Mouse (Mus musculus) limb, embryonic 14.5 days (tissue): ENCODE results near the gene Mrpl18. TPM values are rescaled to one million over a fixed set of nuclear protein-coding genes. Genes with fewer than 3 reads are reported as not detected.
"Not testable (repeated sequence)": the region's sequence is repeated elsewhere in the genome, so short reads cannot be mapped to it uniquely, and the experiment has no call there.

Source experiments
- ATAC-seq: fragments of 200-750 bp; cut with Nextera tagmentation; 2 replicates; pipeline ENCODE4 v1.8.0; 2017; ENCODE audit warnings: low read depth, moderate number of reproducible peaks, moderate TSS enrichment; ENCODE audit not compliant: low FRiP score
- DNase-seq: peaks from one replicate; pipeline ENCODE4 v3.0.0-alpha.2; 2015; ENCODE audit warnings: low spot score
- H3K27ac ChIP-seq: fragments of 300-500 bp; sonication (generic); replicated peaks from 2 replicates; pipeline ENCODE4 v1.5.1; 2014; ENCODE audit warnings: low read depth, mild to moderate bottlenecking, low read length, moderate library complexity, mixed read lengths
- H3K27me3 ChIP-seq: fragments of 300-500 bp; sonication (generic); 2 replicates; pipeline ENCODE4 v1.6.1; 2014; ENCODE audit warnings: low read length, mixed read lengths; ENCODE audit not compliant: control insufficient read depth, insufficient read depth
- H3K36me3 ChIP-seq: fragments of 300-500 bp; sonication (generic); 2 replicates; pipeline ENCODE4 v1.6.1; 2014; ENCODE audit warnings: mild to moderate bottlenecking, low read length, moderate library complexity, mixed read lengths; ENCODE audit not compliant: control insufficient read depth, insufficient read depth
- H3K4me1 ChIP-seq: fragments of 300-500 bp; sonication (generic); 2 replicates; pipeline ENCODE4 v1.6.1; 2014; ENCODE audit warnings: antibody characterized with exemption, low read length, mixed read lengths; ENCODE audit not compliant: control insufficient read depth, insufficient read depth
- H3K4me2 ChIP-seq: fragments of 300-500 bp; sonication (generic); replicated peaks from 2 replicates; pipeline ENCODE4 v1.6.1; 2014; ENCODE audit warnings: low read depth, mild to moderate bottlenecking, low read length, moderate library complexity; ENCODE audit not compliant: severe bottlenecking
- H3K4me3 ChIP-seq: fragments of 300-500 bp; sonication (generic); replicated peaks from 2 replicates; pipeline ENCODE4 v1.5.1; 2014; ENCODE audit warnings: low read length
- H3K9ac ChIP-seq: fragments of 300-500 bp; sonication (generic); 2 replicates; pipeline ENCODE4 v1.6.1; 2014; ENCODE audit warnings: mild to moderate bottlenecking, low read depth, low read length, moderate library complexity; ENCODE audit not compliant: severe bottlenecking
- H3K9me3 ChIP-seq: fragments of 300-500 bp; sonication (generic); 2 replicates; pipeline ENCODE4 v1.6.1; 2016; ENCODE audit warnings: low read length; ENCODE audit not compliant: control insufficient read depth
- POLR2A ChIP-seq: fragments of 200-500 bp; IDR thresholded peaks from 2 replicates; pipeline ENCODE4 v1.8.0; 2012; ENCODE audit warnings: inconsistent platforms, mild to moderate bottlenecking, moderate library complexity, borderline replicate concordance; ENCODE audit not compliant: insufficient read depth, insufficient read length; ENCODE audit errors: extremely low read depth
- WGBS: fragments of 180-500 bp; shearing (Covaris S2); extraction: QIAGEN DNeasy Blood & Tissue Kit; methylation state at CpG from one replicate; pipeline ENCODE4 v1.1.7; 2014; 5-methylcytosine and 5-hydroxymethylcytosine counted together
- polyA plus RNA-seq, 2 experiments: library from polyadenylated mRNA; depleted of rRNA in 1 of 2; stranded (reverse) in 1 of 2; unstranded in 1 of 2; fragments of >200 nt; fragmentation: Nextera tagmentation in 1 of 2; extraction: Ambion mirVana in 1 of 2; gene quantifications; 2 replicates each; pipeline versions ENCODE4 v1.2.1 to v1.2.3; 2012 to 2014

Mrpl18 gene
- polyA plus RNA-seq, 2 experiments, result 66.4 to 127 TPM

GRCm38 (mm10) chr17:12949669-12950068, 33.5 kb upstream of the Mrpl18 start:
- H3K4me1 ChIP-seq, result no peaks in the 10 kb centered on the region
- H3K9me3 ChIP-seq, result no peaks in the 10 kb centered on the region
- peaks cover 68% of the 10 kb centered on the region for H3K36me3 ChIP-seq
- H3K27ac ChIP-seq, result no peak overlapping the region
- no peak overlapping the region for H3K4me2 ChIP-seq
- no peaks in the 10 kb centered on the region for H3K27me3 ChIP-seq
- no peak for TF ChIP-seq POLR2A
- no peak overlapping the region for H3K9ac ChIP-seq
- DNase-seq, result no peak
- no peak overlapping the region for H3K4me3 ChIP-seq
- WGBS, result 95% methylated on average over 5 of the region's 5 CpGs
- no peak for ATAC-seq

DNA sequence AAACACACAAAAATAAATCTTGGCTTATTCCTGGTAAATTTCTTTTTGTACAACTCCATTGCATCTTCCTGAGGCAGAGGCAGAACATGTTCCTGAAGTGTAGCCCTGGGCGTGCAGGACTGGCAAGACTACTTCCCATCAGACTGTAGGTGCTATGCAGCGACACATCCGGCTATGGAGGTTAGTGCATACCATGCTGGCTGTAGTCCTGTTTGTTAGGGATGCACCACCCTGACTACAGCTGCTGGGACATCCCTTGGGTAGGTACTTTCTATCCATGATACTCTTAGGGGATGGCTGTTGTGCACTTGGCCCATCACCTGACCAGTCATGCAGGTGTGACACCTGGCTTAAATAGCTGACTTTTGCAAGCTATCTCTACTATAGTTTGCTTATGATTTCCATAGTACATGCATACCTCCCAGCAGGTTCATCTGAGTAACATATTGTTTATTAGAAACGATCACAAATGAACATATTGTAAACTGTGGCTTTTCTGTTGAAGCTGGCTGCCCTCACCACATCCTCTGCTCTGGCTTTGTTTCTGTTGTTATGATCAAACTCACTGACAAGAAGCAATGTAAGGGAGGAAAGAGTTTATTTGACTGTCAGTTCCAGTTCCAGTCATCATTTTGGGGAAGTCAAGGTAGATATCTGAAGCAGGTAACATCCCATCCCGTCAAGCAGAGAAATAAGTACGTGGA, 26.5 kb upstream of the Mrpl18 start:
- no peak overlapping the region for H3K4me3 ChIP-seq
- 0 out of 2 replicates have a peak, but pooled peaks cover 3% of the 10 kb centered on the region for H3K4me1 ChIP-seq
- H3K4me2 ChIP-seq, result no peak overlapping the region
- no peak overlapping the region for H3K27ac ChIP-seq
- H3K36me3 ChIP-seq, result peaks cover 37% of the 10 kb centered on the region
- no peaks in the 10 kb centered on the region for H3K9me3 ChIP-seq
- no peak for TF ChIP-seq POLR2A
- H3K27me3 ChIP-seq, result no peaks in the 10 kb centered on the region
- DNase-seq, result no peak
- H3K9ac ChIP-seq, result no peak overlapping the region
- ATAC-seq, result no peak
- 95% methylated on average over 6 of the region's 6 CpGs for WGBS

- Histone ChIP-seq H3K9ac (no peak overlapping the region), H3K36me3 (peaks cover 37% of the 10 kb centered on the region), H3K27ac (no peak overlapping the region), H3K4me1 (0 out of 2 replicates have a peak, but pooled peaks cover 3% of the 10 kb centered on the region), H3K9me3 (no peaks in the 10 kb centered on the region), H3K27me3 (no peaks in the 10 kb centered on the region), H3K4me3 (no peak overlapping the region), H3K4me2 (no peak overlapping the region)
- DNase-seq (no peak), ATAC-seq (no peak)
- no peak for TF ChIP-seq POLR2A
- 75% methylated on average over 8 of the region's 8 CpGs for WGBS
These were observed 25.6 kb upstream of the Mrpl18 start for GRCm38 (mm10) chr17:12941543-12942260.

DNA sequence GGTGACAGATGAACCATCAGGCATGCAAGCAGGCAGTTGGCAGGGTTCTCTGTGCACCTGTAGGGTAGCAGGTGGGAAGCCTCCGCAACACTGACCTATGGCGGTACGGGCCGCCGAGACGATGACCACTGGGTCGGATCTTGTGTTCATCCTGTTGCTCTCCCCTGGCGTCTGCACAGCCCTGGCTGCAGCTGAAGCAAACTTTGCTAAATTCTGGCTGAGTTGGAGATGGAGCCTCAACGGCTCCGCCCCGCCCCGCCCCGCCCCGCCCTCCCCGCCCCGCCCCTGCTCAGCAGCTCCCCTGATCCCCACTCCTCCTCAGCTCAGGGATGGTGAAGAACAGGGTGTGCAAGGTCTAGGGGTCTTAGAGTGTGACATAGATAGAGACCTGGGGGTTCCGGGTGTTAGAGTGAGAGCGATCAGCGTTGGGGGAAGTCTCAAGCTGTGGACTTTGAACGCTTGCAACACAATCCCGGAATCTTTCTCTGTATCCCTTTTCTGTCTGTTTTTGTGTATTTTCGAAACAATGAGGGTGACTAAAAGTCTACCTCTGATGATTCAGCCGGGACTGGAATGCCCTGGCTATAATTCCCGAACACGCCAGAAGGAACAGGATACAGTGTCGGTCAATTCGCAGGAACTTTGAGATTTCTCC, 24.1 kb upstream of the Mrpl18 start, which contains the start of gene Acat3:
Acat3 (minus strand) TSS at position 450 of the 655 bp plus-strand sequence.
- H3K9me3 ChIP-seq, result no peaks in the 10 kb centered on the region
- DNase-seq, result no peak
- WGBS, result 12% methylated on average over 21 of the region's 27 CpGs
- ATAC-seq, result peak; percentile 59
- no peaks in the 10 kb centered on the region for H3K27me3 ChIP-seq
- 0 out of 2 replicates have a peak, but pooled peaks cover 3% of the 10 kb centered on the region for H3K4me1 ChIP-seq
- peak within 1 kb of the TSS; percentile 26 for H3K4me3 ChIP-seq
- TF ChIP-seq POLR2A, result no peak
- H3K27ac ChIP-seq, result peak within 1 kb of the TSS; percentile 40
- H3K9ac ChIP-seq, result peak within 1 kb of the TSS; percentile 43; the same call in 1 of the 2 replicates
- peaks cover 25% of the 10 kb centered on the region for H3K36me3 ChIP-seq
- H3K4me2 ChIP-seq, result peak within 1 kb of the TSS; percentile 57

- 14% methylated on average over 1 of the region's 12 CpGs for WGBS
- not testable (repeated sequence) for ATAC-seq, H3K4me1 ChIP-seq, DNase-seq, H3K27me3 ChIP-seq, H3K27ac ChIP-seq, H3K9me3 ChIP-seq
- peaks cover 18% of the 10 kb centered on the region for H3K36me3 ChIP-seq
- peak overlapping the region; percentile 57 for H3K4me2 ChIP-seq
- peak overlapping the region; percentile 43; the same call in 1 of the 2 replicates for H3K9ac ChIP-seq
- H3K4me3 ChIP-seq, result peak overlapping the region; percentile 26; the same call in 1 of the 2 replicates
These were observed 23.4 kb upstream of the Mrpl18 start for GRCm38 (mm10) chr17:12939377-12940148.
